Mouse (Mus musculus) kidney, adult 2 months (tissue): ENCODE data around the gene Gosr2. TPM values are rescaled to one million over a fixed set of nuclear protein-coding genes. Genes with fewer than 3 reads are reported as not detected.
A peak's percentile ranks its signal among the peaks of the same experiment; 100 is the strongest.

ENCODE experiments used
- DNase-seq: peaks from one replicate; pipeline ENCODE4 v3.0.0; 2021
- H3K27ac ChIP-seq: fragments of 200-500 bp; 2 replicates; pipeline ENCODE4 v1.5.1; 2012; ENCODE audit warnings: low read depth, low read length, control low read depth, inconsistent platforms; ENCODE audit not compliant: insufficient read depth
- H3K27me3 ChIP-seq: fragments of 200-500 bp; replicated peaks from 2 replicates; pipeline ENCODE4 v1.6.1; 2012; ENCODE audit warnings: mild to moderate bottlenecking, moderate library complexity, low read length, inconsistent platforms; ENCODE audit not compliant: control insufficient read depth, insufficient read depth
- H3K36me3 ChIP-seq: fragments of 200-500 bp; 2 replicates; pipeline ENCODE4 v1.6.1; 2012; ENCODE audit warnings: mild to moderate bottlenecking, moderate library complexity, low read length, inconsistent platforms; ENCODE audit not compliant: control insufficient read depth, insufficient read depth
- H3K4me1 ChIP-seq: fragments of 200-500 bp; 2 replicates; pipeline ENCODE4 v1.6.1; 2011; ENCODE audit warnings: low read length; ENCODE audit not compliant: control insufficient read depth, insufficient read depth
- H3K4me3 ChIP-seq: fragments of 200-500 bp; 2 replicates; pipeline ENCODE4 v1.5.1; 2011; ENCODE audit warnings: mild to moderate bottlenecking, low read depth, low read length, control low read depth; ENCODE audit not compliant: insufficient read depth
- CTCF ChIP-seq: fragments of 200-500 bp; conservative IDR thresholded peaks from 2 replicates; pipeline ENCODE4 v1.5.1; 2011; ENCODE audit warnings: low read depth, mild to moderate bottlenecking, control low read depth, low read length, moderate library complexity, mixed read lengths; ENCODE audit not compliant: insufficient read depth, insufficient read length
- POLR2A ChIP-seq: fragments of 200-500 bp; IDR thresholded peaks from one replicate; pipeline ENCODE4 v1.6.1; 2011; ENCODE audit warnings: low read depth, low read length, control low read depth
- WGBS: fragments of 180-500 bp; shearing (Covaris S2); methylation state at CpG from one replicate; pipeline ENCODE4 v1.1.7; 2018; 5-methylcytosine and 5-hydroxymethylcytosine counted together
- polyA plus RNA-seq: library from polyadenylated mRNA; depleted of rRNA; stranded (reverse); fragments of >200 nt; gene quantifications from 2 replicates; pipeline ENCODE4 v1.2.3, GENCODE M21; 2012

Gene Gosr2
- polyA plus RNA-seq, 1 experiment: 101 TPM

GRCm38 (mm10) chr11:103729282-103729985 lies 31.7 kb upstream of the Gosr2 start:
- WGBS: 46% methylated on average over 9 of the region's 9 CpGs
- H3K27me3 ChIP-seq: no peaks in the 10 kb centered on the region
- no peaks in the 10 kb centered on the region for H3K36me3 ChIP-seq
- H3K4me1 ChIP-seq: peaks cover 17% of the 10 kb centered on the region
- no peak overlapping the region for H3K4me3 ChIP-seq
- no peak overlapping the region for H3K27ac ChIP-seq
- TF ChIP-seq POLR2A: no peak
- no peak for TF ChIP-seq CTCF
- DNase-seq: peak; percentile 81

DNA sequence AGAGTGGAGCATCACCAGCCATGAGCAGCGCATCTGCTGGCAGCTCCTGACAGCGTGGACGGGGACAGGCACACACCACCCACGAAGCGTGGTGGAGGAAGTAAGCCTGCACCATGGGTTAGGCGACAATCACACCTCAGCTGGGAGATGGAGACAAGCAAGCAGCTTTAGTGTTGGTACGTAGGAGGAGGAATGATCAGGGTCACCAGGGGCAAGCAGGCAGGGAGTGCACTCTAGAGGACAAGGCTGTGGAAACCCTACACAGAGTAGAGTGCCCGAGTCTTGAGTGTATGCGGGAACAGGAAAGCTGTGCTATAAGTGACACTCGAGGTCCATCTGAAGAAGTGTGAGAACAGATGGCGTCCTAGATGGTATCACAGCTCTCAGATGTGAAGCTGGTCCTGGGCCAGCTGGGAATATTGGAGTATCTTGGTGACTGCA lies 26.7 kb upstream of the Gosr2 start:
- Histone ChIP-seq H3K27me3 (no peaks in the 10 kb centered on the region), H3K36me3 (no peaks in the 10 kb centered on the region), H3K4me1 (peaks cover 2% of the 10 kb centered on the region; the same call in 1 of the 2 replicates), H3K27ac (no peak overlapping the region), H3K4me3 (no peak overlapping the region)
- WGBS: 81% methylated on average over 11 of the region's 11 CpGs
- no peak for DNase-seq
- no peak for TF ChIP-seq CTCF
- TF ChIP-seq POLR2A: no peak

- TF ChIP-seq CTCF (no peak), POLR2A (no peak)
- 18% methylated on average over 9 of the region's 9 CpGs for WGBS
- Histone ChIP-seq H3K4me1 (no peaks in the 10 kb centered on the region; the same call in 1 of the 2 replicates), H3K4me3 (no peak overlapping the region), H3K27ac (no peak overlapping the region), H3K27me3 (no peaks in the 10 kb centered on the region), H3K36me3 (no peaks in the 10 kb centered on the region)
- DNase-seq: peak; percentile 57
Observed at GRCm38 (mm10) chr11:103722040-103722481, 24.4 kb upstream of the Gosr2 start.

GRCm38 (mm10) chr11:103721468-103722039 lies 23.9 kb upstream of the Gosr2 start:
- H3K27me3 ChIP-seq: no peaks in the 10 kb centered on the region
- no peaks in the 10 kb centered on the region; the same call in 1 of the 2 replicates for H3K4me1 ChIP-seq
- 19% methylated on average over 15 of the region's 15 CpGs for WGBS
- no peak overlapping the region for H3K27ac ChIP-seq
- peak; percentile 61 for DNase-seq
- no peak overlapping the region for H3K4me3 ChIP-seq
- no peaks in the 10 kb centered on the region for H3K36me3 ChIP-seq
- peak; percentile 56 for TF ChIP-seq CTCF
- TF ChIP-seq POLR2A: no peak

GRCm38 (mm10) chr11:103719436-103719835 lies 21.7 kb upstream of the Gosr2 start:
- WGBS: 93% methylated on average over 5 of the region's 5 CpGs
- Histone ChIP-seq H3K4me1 (peaks cover 1% of the 10 kb centered on the region; the same call in 1 of the 2 replicates), H3K27ac (no peak overlapping the region), H3K27me3 (no peaks in the 10 kb centered on the region), H3K4me3 (no peak overlapping the region), H3K36me3 (no peaks in the 10 kb centered on the region)
- TF ChIP-seq POLR2A (no peak), CTCF (no peak)
- no peak for DNase-seq

GRCm38 (mm10) chr11:103716971-103717370 lies 19.3 kb upstream of the Gosr2 start:
- Histone ChIP-seq H3K27ac (no peak overlapping the region), H3K4me3 (no peak overlapping the region), H3K27me3 (no peaks in the 10 kb centered on the region), H3K4me1 (peaks cover 7% of the 10 kb centered on the region), H3K36me3 (no peaks in the 10 kb centered on the region)
- WGBS: 83% methylated on average over 9 of the region's 9 CpGs
- TF ChIP-seq CTCF (no peak), POLR2A (no peak)
- no peak for DNase-seq

DNA sequence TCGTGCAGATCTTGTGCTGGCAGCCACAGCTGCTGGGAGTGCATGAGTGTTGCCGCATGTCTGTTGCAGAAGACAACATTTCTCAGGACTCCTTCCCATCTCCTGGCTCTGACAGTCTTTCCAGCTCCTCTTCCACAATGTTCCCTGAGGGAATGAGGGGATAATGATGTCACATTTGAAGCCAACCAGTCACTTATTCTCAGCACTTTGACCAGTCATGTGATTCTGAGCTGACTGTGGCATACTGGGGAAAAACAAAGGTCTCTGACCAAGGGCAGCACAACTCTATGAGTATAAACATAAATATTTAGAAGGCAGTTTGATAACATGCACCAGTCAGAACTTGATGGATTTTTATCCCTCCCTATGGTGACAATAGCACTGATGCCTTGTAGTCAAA lies 16.4 kb upstream of the Gosr2 start:
- peaks cover 31% of the 10 kb centered on the region for H3K4me1 ChIP-seq
- DNase-seq: peak; percentile 74
- no peak for TF ChIP-seq CTCF
- TF ChIP-seq POLR2A: no peak
- no peaks in the 10 kb centered on the region for H3K27me3 ChIP-seq
- H3K27ac ChIP-seq: peak overlapping the region; percentile 33; the same call in 1 of the 2 replicates
- no peaks in the 10 kb centered on the region for H3K36me3 ChIP-seq
- H3K4me3 ChIP-seq: no peak overlapping the region
- WGBS: 62% methylated on average over 2 of the region's 2 CpGs
